Mouse (Mus musculus) heart, postnatal 36 days (tissue): ENCODE measurements at regions not wholly inside any gene's neighbourhood (a gene's known extent, or its start where the extent isn't known, plus 50 kb on each side); places are given as distances from the start of the nearest gene placed in this dataset.

Source experiments
- DNase-seq, 2 experiments: peaks; one replicate each; pipeline ENCODE4 v3.0.0; 2021 to 2022
- intact Hi-C: fragments of 180-260 bp; cut with DNase I; formaldehyde crosslinking; loops from one replicate; pipeline ENCODE4 v1.15.1; 2025

- peak; percentile 39 to 58 for DNase-seq
- intact Hi-C loops, result no loop called here
These were observed 528.9 kb upstream of the Pappa start for GRCm38 (mm10) chr4:64595014-64595599.

GRCm38 (mm10) chr4:64598465-64598864 lies 525.5 kb upstream of the Pappa start:
- DNase-seq, result no peak
- intact Hi-C loops, result no loop called here

- no peak for DNase-seq
These were observed 524.8 kb upstream of the Pappa start for GRCm38 (mm10) chr4:64599222-64599621.

GRCm38 (mm10) chr4:64622771-64623170 lies 501.2 kb upstream of the Pappa start:
- intact Hi-C loops, result no loop called here
- DNase-seq, result no peak

More at GRCm38 (mm10) chr4:64599222-64599621, 524.8 kb upstream of the Pappa start:
- intact Hi-C loops, result no loop called here

- intact Hi-C loops, result no loop called here
- DNase-seq, result no peak
These were observed 491.8 kb upstream of the Pappa start for GRCm38 (mm10) chr4:64632189-64632588.

GRCm38 (mm10) chr4:64635256-64635962 lies 488.6 kb upstream of the Pappa start:
- DNase-seq, result no peak
- intact Hi-C loops, result no loop called here

- no peak for DNase-seq
- intact Hi-C loops, result no loop called here
These were observed 483.9 kb upstream of the Pappa start for GRCm38 (mm10) chr4:64640056-64640455.

- no peak for DNase-seq
- intact Hi-C loops, result no loop called here
These were observed 483.0 kb upstream of the Pappa start for GRCm38 (mm10) chr4:64640976-64641375.

GRCm38 (mm10) chr4:64645141-64645540 lies 478.8 kb upstream of the Pappa start:
- DNase-seq, result no peak
- intact Hi-C loops, result no loop called here

GRCm38 (mm10) chr4:64654157-64654556 lies 469.8 kb upstream of the Pappa start:
- no peak for DNase-seq
- intact Hi-C loops, result no loop called here

- DNase-seq, result no peak
- intact Hi-C loops, result no loop called here
These were observed 468.4 kb upstream of the Pappa start for GRCm38 (mm10) chr4:64655534-64655933.

- intact Hi-C loops, result no loop called here
- no peak for DNase-seq
These were observed 460.3 kb upstream of the Pappa start for GRCm38 (mm10) chr4:64663722-64664121.

GRCm38 (mm10) chr4:64667998-64668397 lies 456.0 kb upstream of the Pappa start:
- intact Hi-C loops, result no loop called here
- no peak for DNase-seq

GRCm38 (mm10) chr4:64669722-64670121 lies 454.3 kb upstream of the Pappa start:
- DNase-seq, result no peak
- intact Hi-C loops, result no loop called here

GRCm38 (mm10) chr4:64676438-64676837 lies 447.5 kb upstream of the Pappa start:
- intact Hi-C loops, result no loop called here
- no peak for DNase-seq

- intact Hi-C loops, result no loop called here
These were observed 447.1 kb upstream of the Pappa start for GRCm38 (mm10) chr4:64676881-64677280.

GRCm38 (mm10) chr4:64684654-64685053 lies 439.3 kb upstream of the Pappa start:
- intact Hi-C loops, result no loop called here
- DNase-seq, result no peak

More at GRCm38 (mm10) chr4:64676881-64677280, 447.1 kb upstream of the Pappa start:
- no peak for DNase-seq

GRCm38 (mm10) chr4:64696134-64696533 lies 427.8 kb upstream of the Pappa start:
- DNase-seq, result no peak
- intact Hi-C loops, result no loop called here

- no peak for DNase-seq
- intact Hi-C loops, result no loop called here
These were observed 400.7 kb upstream of the Pappa start for GRCm38 (mm10) chr4:64723296-64723695.

GRCm38 (mm10) chr4:64724851-64725250 lies 399.1 kb upstream of the Pappa start:
- no peak for DNase-seq
- intact Hi-C loops, result no loop called here

- intact Hi-C loops, result no loop called here
- DNase-seq, result no peak
These were observed 368.0 kb upstream of the Pappa start for GRCm38 (mm10) chr4:64755986-64756385.

- DNase-seq, result no peak
- intact Hi-C loops, result no loop called here
These were observed 355.4 kb upstream of the Pappa start for GRCm38 (mm10) chr4:64768610-64769009.
